9 mouse cellular contexts compared by ENCODE assay signal in genomic region chr16:91166866-91167265, GRCm38 (mm10). TPM values are rescaled to one million over a fixed set of nuclear protein-coding genes. Genes with fewer than 3 reads are reported as not detected.
A peak's percentile ranks its signal among the peaks of the same experiment; 100 is the strongest.
DNase-seq lines count a peak whose midpoint lies in the region; ATAC-seq lines count a peak whose summit lies in the region.
"Had no signal": no experiment of that assay in that cellular context is flagged by ENCODE, and none has a peak within 500 bp of the region (broad histone marks: within the 10 kb centered on the region; RNA-seq: fewer than 3 reads in every experiment).

No protein-coding gene starts in this region.

- H3K4me1 ChIP-seq in forebrain, embryonic 11.5 days (replicated peaks; ENCODE audit: control insufficient read depth, insufficient read depth, low read length) = peaks cover 10% of the 10 kb centered on the region; the same call in 1 of the 2 replicates
- H3K4me1 ChIP-seq in forebrain, embryonic 10.5 days = peaks cover 46% of the 10 kb centered on the region
- H3K4me1 ChIP-seq in forebrain, embryonic 14.5 days (ENCODE audit: control insufficient read depth, insufficient read depth, low read length) = peaks cover 12% of the 10 kb centered on the region

- peak; percentile 71 for DNase-seq in forebrain, embryonic 11.5 days (ENCODE audit: low spot score)
- no peak for DNase-seq in forebrain, embryonic 10.5 days (ENCODE audit: extremely low spot score, low spot score)
- DNase-seq in B cell, adult 2 months = peak; percentile 7 to 8
- peak; percentile 86 for DNase-seq in forebrain, embryonic 14.5 days (ENCODE audit: low spot score)
- peak; percentile 17 to 34 for DNase-seq in layer of hippocampus, postnatal 36 days
- peak; percentile 82 for DNase-seq in retina, embryonic 14.5 days (ENCODE audit: low spot score)
- DNase-seq in gastrocnemius, adult 18-20 months (ENCODE audit: low spot score) = no peak

- peak; percentile 43 for ATAC-seq in forebrain, embryonic 11.5 days (replicated peaks; ENCODE audit: low FRiP score)
- peak; percentile 75 for ATAC-seq in cerebellum, adult (ENCODE audit: insufficient number of reproducible peaks, low FRiP score, low TSS enrichment)
- peak; percentile 79 for ATAC-seq in forebrain, embryonic 14.5 days

- no peaks in the 10 kb centered on the region for H3K36me3 ChIP-seq in forebrain, embryonic 11.5 days (ENCODE audit: control insufficient read depth, insufficient read depth, low read length)
- no peaks in the 10 kb centered on the region for H3K36me3 ChIP-seq in forebrain, embryonic 10.5 days (replicated peaks)
- H3K36me3 ChIP-seq in forebrain, embryonic 14.5 days (ENCODE audit: control insufficient read depth, insufficient read depth, low read length) = no peaks in the 10 kb centered on the region

- peaks cover 10% of the 10 kb centered on the region for H3K27me3 ChIP-seq in forebrain, embryonic 11.5 days (ENCODE audit: control insufficient read depth, insufficient read depth, low read length)
- peaks cover 100% of the 10 kb centered on the region for H3K27me3 ChIP-seq in forebrain, embryonic 10.5 days (ENCODE audit: poor library complexity, severe bottlenecking)
- H3K27me3 ChIP-seq in forebrain, embryonic 14.5 days (replicated peaks; ENCODE audit: control insufficient read depth, insufficient read depth, low read length) = peaks cover 34% of the 10 kb centered on the region

- no peak overlapping the region for H3K4me3 ChIP-seq in forebrain, embryonic 11.5 days (ENCODE audit: low read depth, low read length)
- H3K4me3 ChIP-seq in forebrain, embryonic 10.5 days = no peak overlapping the region
- H3K4me3 ChIP-seq in forebrain, embryonic 14.5 days (ENCODE audit: low read depth, low read length) = no peak overlapping the region

- H3K27ac ChIP-seq in forebrain, embryonic 11.5 days (ENCODE audit: low read depth, low read length) = no peak overlapping the region
- no peak overlapping the region for H3K27ac ChIP-seq in forebrain, embryonic 10.5 days
- no peak overlapping the region for H3K27ac ChIP-seq in forebrain, embryonic 14.5 days (ENCODE audit: low read depth, low read length)

- H3K4me2 ChIP-seq in forebrain, embryonic 11.5 days (ENCODE audit: low read depth, low read length, severe bottlenecking) = no peak overlapping the region
- no peak overlapping the region for H3K4me2 ChIP-seq in forebrain, embryonic 14.5 days (ENCODE audit: low read length)

- no peak overlapping the region for H3K9ac ChIP-seq in forebrain, embryonic 11.5 days (ENCODE audit: low read length)
- no peak overlapping the region for H3K9ac ChIP-seq in forebrain, embryonic 14.5 days (ENCODE audit: low read length)

- no peaks in the 10 kb centered on the region for H3K9me3 ChIP-seq in forebrain, embryonic 11.5 days (ENCODE audit: control insufficient read depth, low read length)
- no peaks in the 10 kb centered on the region for H3K9me3 ChIP-seq in forebrain, embryonic 10.5 days
- H3K9me3 ChIP-seq in forebrain, embryonic 14.5 days (replicated peaks; ENCODE audit: control insufficient read depth, low read length) = no peaks in the 10 kb centered on the region

RNA-seq across cellular contexts. Expression of gene Olig2, which starts 58.4 kb away (rescaled TPM):
- 20.3 and 27.4 TPM in 2 replicates for polyA plus RNA-seq in forebrain, embryonic 11.5 days (2014; fragmentation: Nextera tagmentation; extraction: Ambion mirVana)
- 10.5 and 11.2 TPM in 2 replicates for polyA plus RNA-seq in forebrain, embryonic 10.5 days (2016; fragmentation: Nextera tagmentation; extraction: Ambion mirVana)
- 5.2 and 6.3 TPM in 2 replicates for polyA plus RNA-seq in forebrain, embryonic 14.5 days (2014; fragmentation: Nextera tagmentation; extraction: Ambion mirVana)
- total RNA-seq in layer of hippocampus, postnatal 36 days (2021) = 10 to 100 TPM; 29.1 to 33.7 TPM
- not detected for total RNA-seq in gastrocnemius, adult 18-20 months (2021)
- polyA plus RNA-seq: heart, embryonic 16.5 days had no signal

Comparison
In these comparisons a context has a peak if more than half of its experiments do, and no peak if none do; other contexts are left out.
1. DNase-seq: peak in forebrain, embryonic 11.5 days (single experiment), B cell, adult 2 months (2 of 2), forebrain, embryonic 14.5 days (single experiment), layer of hippocampus, postnatal 36 days (2 of 2) and retina, embryonic 14.5 days (single experiment); none in forebrain, embryonic 10.5 days (single experiment) and gastrocnemius, adult 18-20 months (single experiment).
2. Peak in every context shown above with its lines, with median percentiles within 50 percentile points of each other: ATAC-seq.